In genomic region chr5:44917173-44917815, GRCm38 (mm10) we compare ENCODE assay signal across 10 mouse cellular contexts.
DNase-seq lines count a peak whose midpoint lies in the region; ATAC-seq and TF ChIP-seq lines count a peak whose summit lies in the region.
"Had no signal": no experiment of that assay in that cellular context is flagged by ENCODE, and none has a peak within 500 bp of the region (broad histone marks: within the 10 kb centered on the region; RNA-seq: fewer than 3 reads in every experiment).

No protein-coding gene starts in this region.

- WGBS in kidney, embryonic 15.5 days = 37% methylated on average over 16 of the region's 16 CpGs
- WGBS in embryonic facial prominence, embryonic 10.5 days = 56% methylated on average over 16 of the region's 16 CpGs
- 16% methylated on average over 16 of the region's 16 CpGs for WGBS in forebrain, embryonic 16.5 days
- 24% methylated on average over 16 of the region's 16 CpGs for WGBS in limb, embryonic 14.5 days

- H3K9me3 ChIP-seq in kidney, embryonic 15.5 days (replicated peaks) = no peaks in the 10 kb centered on the region
- H3K9me3 ChIP-seq in embryonic facial prominence, embryonic 10.5 days = no peaks in the 10 kb centered on the region
- no peaks in the 10 kb centered on the region for H3K9me3 ChIP-seq in forebrain, embryonic 16.5 days (ENCODE audit: control insufficient read depth, low read length)
- no peaks in the 10 kb centered on the region for H3K9me3 ChIP-seq in limb, embryonic 14.5 days (ENCODE audit: control insufficient read depth, low read length)
- H3K9me3 ChIP-seq: lung, embryonic 15.5 days had no signal

- H3K27me3 ChIP-seq in kidney, embryonic 15.5 days = no peaks in the 10 kb centered on the region
- no peaks in the 10 kb centered on the region for H3K27me3 ChIP-seq in embryonic facial prominence, embryonic 10.5 days (replicated peaks; ENCODE audit: low read depth, poor library complexity, severe bottlenecking)
- no peaks in the 10 kb centered on the region for H3K27me3 ChIP-seq in forebrain, embryonic 16.5 days (replicated peaks; ENCODE audit: control insufficient read depth, insufficient read depth, low read length)
- no peaks in the 10 kb centered on the region for H3K27me3 ChIP-seq in limb, embryonic 14.5 days (ENCODE audit: control insufficient read depth, insufficient read depth, low read length)
- H3K27me3 ChIP-seq: lung, embryonic 15.5 days had no signal

- H3K4me3 ChIP-seq in kidney, embryonic 15.5 days (replicated peaks) = no peak overlapping the region
- H3K4me3 ChIP-seq in embryonic facial prominence, embryonic 10.5 days = no peak overlapping the region
- peak overlapping the region; percentile 24; the same call in 1 of the 2 replicates for H3K4me3 ChIP-seq in forebrain, embryonic 16.5 days (replicated peaks; ENCODE audit: low read length)
- no peak overlapping the region; the same call in 1 of the 2 replicates for H3K4me3 ChIP-seq in limb, embryonic 14.5 days (replicated peaks; ENCODE audit: low read length)
- H3K4me3 ChIP-seq: lung, embryonic 15.5 days had no signal

- no peak for DNase-seq in kidney, adult 18-20 months
- DNase-seq in embryonic facial prominence, embryonic 10.5 days (ENCODE audit: low spot score) = no peak
- DNase-seq in limb, embryonic 14.5 days (ENCODE audit: low spot score) = no peak
- DNase-seq in cerebellum, adult 9-10 months = no peak
- DNase-seq in c-Kit-positive CD71-positive TER-119-positive erythroid progenitor cells, embryonic 14.5 days (ENCODE audit: low spot score) = no peak
- DNase-seq in left cerebral cortex, postnatal 36 days (ENCODE audit: low spot score in 2 of 2) = no peak
- DNase-seq: right cerebral cortex, postnatal 14 days had no signal

- 0 out of 2 replicates have a peak, but pooled peaks cover 5% of the 10 kb centered on the region for H3K4me1 ChIP-seq in kidney, embryonic 15.5 days
- peaks cover 22% of the 10 kb centered on the region for H3K4me1 ChIP-seq in embryonic facial prominence, embryonic 10.5 days
- H3K4me1 ChIP-seq in forebrain, embryonic 16.5 days (replicated peaks; ENCODE audit: control insufficient read depth, insufficient read depth, low read length) = peaks cover 5% of the 10 kb centered on the region
- H3K4me1 ChIP-seq in limb, embryonic 14.5 days (ENCODE audit: control insufficient read depth, insufficient read depth, low read length) = peaks cover 16% of the 10 kb centered on the region
- H3K4me1 ChIP-seq: lung, embryonic 15.5 days had no signal

- intact Hi-C loops in left cerebral cortex, postnatal 36 days (cut with DNase I) = no loop called here

- TF ChIP-seq POLR2A in limb, embryonic 14.5 days (IDR thresholded peaks at IDR 0.05; ENCODE audit: borderline replicate concordance, extremely low read depth, insufficient read depth, insufficient read length) = no peak

- H3K27ac ChIP-seq in kidney, embryonic 15.5 days = no peak overlapping the region
- H3K27ac ChIP-seq in embryonic facial prominence, embryonic 10.5 days (replicated peaks) = peak overlapping the region; percentile 51
- H3K27ac ChIP-seq in forebrain, embryonic 16.5 days (ENCODE audit: low read length) = no peak overlapping the region
- 0 out of 2 replicates have a peak overlapping the region, but pooled peaks have one; percentile 38 for H3K27ac ChIP-seq in limb, embryonic 14.5 days (replicated peaks; ENCODE audit: low read depth, low read length)
- H3K27ac ChIP-seq: lung, embryonic 15.5 days had no signal

- ATAC-seq in kidney, embryonic 15.5 days (replicated peaks; ENCODE audit: low FRiP score) = no peak
- ATAC-seq in forebrain, embryonic 16.5 days = peak; percentile 67
- ATAC-seq in limb, embryonic 14.5 days (ENCODE audit: low FRiP score, low read depth) = no peak

- no peaks in the 10 kb centered on the region for H3K36me3 ChIP-seq in kidney, embryonic 15.5 days
- H3K36me3 ChIP-seq in embryonic facial prominence, embryonic 10.5 days (replicated peaks) = no peaks in the 10 kb centered on the region
- H3K36me3 ChIP-seq in forebrain, embryonic 16.5 days (ENCODE audit: control insufficient read depth, insufficient read depth) = no peaks in the 10 kb centered on the region
- no peaks in the 10 kb centered on the region for H3K36me3 ChIP-seq in limb, embryonic 14.5 days (ENCODE audit: control insufficient read depth, insufficient read depth, low read length)
- H3K36me3 ChIP-seq: lung, embryonic 15.5 days had no signal

- no peak overlapping the region for H3K9ac ChIP-seq in kidney, embryonic 15.5 days
- peak overlapping the region; percentile 7 for H3K9ac ChIP-seq in forebrain, embryonic 16.5 days (replicated peaks; ENCODE audit: low read depth, low read length)
- H3K9ac ChIP-seq in limb, embryonic 14.5 days (ENCODE audit: low read depth, low read length, severe bottlenecking) = peak overlapping the region; percentile 25; the same call in 1 of the 2 replicates
- H3K9ac ChIP-seq: lung, embryonic 15.5 days had no signal

- H3K4me2 ChIP-seq in kidney, embryonic 15.5 days = peak overlapping the region; percentile 37
- peak overlapping the region; percentile 47 for H3K4me2 ChIP-seq in forebrain, embryonic 16.5 days (ENCODE audit: low read length)
- H3K4me2 ChIP-seq in limb, embryonic 14.5 days (replicated peaks; ENCODE audit: low read depth, low read length, severe bottlenecking) = peak overlapping the region; percentile 37
- H3K4me2 ChIP-seq: lung, embryonic 15.5 days had no signal

Comparison
In these comparisons a context has a peak if more than half of its experiments do, and no peak if none do; other contexts are left out.
1. H3K27ac ChIP-seq: peak in embryonic facial prominence, embryonic 10.5 days (single experiment) and limb, embryonic 14.5 days (single experiment); none in kidney, embryonic 15.5 days (single experiment) and forebrain, embryonic 16.5 days (single experiment).
2. Peak in every context shown above with its lines, with median percentiles within 50 percentile points of each other: H3K4me2 ChIP-seq.